Mouse (Mus musculus) liver, adult 2 months (tissue): ENCODE results near the gene Il6ra. TPM values are rescaled to one million over a fixed set of nuclear protein-coding genes. Genes with fewer than 3 reads are reported as not detected.
A peak's percentile ranks its signal among the peaks of the same experiment; 100 is the strongest.

Experiments
- DNase-seq: peaks from one replicate; pipeline ENCODE4 v3.0.0-alpha.2; 2011; ENCODE audit warnings: low read depth, low spot score; ENCODE audit errors: extremely low read depth
- H3K27ac ChIP-seq: fragments of 200-500 bp; replicated peaks from 2 replicates; pipeline ENCODE4 v1.5.1; 2012; ENCODE audit warnings: low read depth, mild to moderate bottlenecking, control low read depth, inconsistent platforms, low read length; ENCODE audit not compliant: insufficient read depth
- H3K27me3 ChIP-seq: fragments of 200-500 bp; 2 replicates; pipeline ENCODE4 v1.6.1; 2012; ENCODE audit warnings: mild to moderate bottlenecking, moderate library complexity, low read length, inconsistent platforms; ENCODE audit not compliant: control insufficient read depth, insufficient read depth
- H3K36me3 ChIP-seq: fragments of 200-500 bp; 2 replicates; pipeline ENCODE4 v1.6.1; 2012; ENCODE audit warnings: low read length, inconsistent platforms; ENCODE audit not compliant: control insufficient read depth, insufficient read depth
- H3K4me1 ChIP-seq: fragments of 200-500 bp; 2 replicates; pipeline ENCODE4 v1.6.1; 2011; ENCODE audit warnings: low read length; ENCODE audit not compliant: control insufficient read depth, insufficient read depth
- H3K4me3 ChIP-seq: fragments of 200-500 bp; 2 replicates; pipeline ENCODE4 v1.5.1; 2011; ENCODE audit warnings: low read depth, mild to moderate bottlenecking, control low read depth, low read length, moderate library complexity; ENCODE audit not compliant: insufficient read depth
- H3K79me2 ChIP-seq: fragments of 200-500 bp; 2 replicates; pipeline ENCODE4 v1.6.1; 2012; ENCODE audit warnings: inconsistent platforms, mild to moderate bottlenecking, low read length, moderate library complexity; ENCODE audit not compliant: control insufficient read depth, insufficient read depth
- H3K9ac ChIP-seq: fragments of 200-500 bp; 2 replicates; pipeline ENCODE4 v1.6.1; 2012; ENCODE audit warnings: low read depth, mild to moderate bottlenecking, control low read depth, inconsistent platforms, low read length
- CTCF ChIP-seq: fragments of 200-500 bp; IDR thresholded peaks from 2 replicates; pipeline ENCODE4 v1.5.1; 2011; ENCODE audit warnings: low read depth, low read length, control low read depth
- POLR2A ChIP-seq: fragments of 200-500 bp; IDR thresholded peaks from 2 replicates; pipeline ENCODE4 v1.6.1; 2011; ENCODE audit warnings: low read length, control low read depth; ENCODE audit not compliant: insufficient read depth; ENCODE audit errors: extremely low read depth
- WGBS: fragments of 180-500 bp; shearing (Covaris S2); methylation state at CpG from one replicate; pipeline ENCODE4 v1.1.7; 2018; 5-methylcytosine and 5-hydroxymethylcytosine counted together
- polyA plus RNA-seq: library from polyadenylated mRNA; depleted of rRNA; stranded (reverse); fragments of >200 nt; gene quantifications from 2 replicates; pipeline ENCODE4 v1.2.3, GENCODE M21; 2012
- total RNA-seq: library from RNA; depleted of rRNA; stranded (reverse); fragments of >200 nt; gene quantifications from 2 replicates; pipeline ENCODE4 v1.2.3, GENCODE M21; 2014

The Il6ra gene
- total and polyA plus RNA-seq, 2 experiments: 10.5 to 15.4 TPM

DNA sequence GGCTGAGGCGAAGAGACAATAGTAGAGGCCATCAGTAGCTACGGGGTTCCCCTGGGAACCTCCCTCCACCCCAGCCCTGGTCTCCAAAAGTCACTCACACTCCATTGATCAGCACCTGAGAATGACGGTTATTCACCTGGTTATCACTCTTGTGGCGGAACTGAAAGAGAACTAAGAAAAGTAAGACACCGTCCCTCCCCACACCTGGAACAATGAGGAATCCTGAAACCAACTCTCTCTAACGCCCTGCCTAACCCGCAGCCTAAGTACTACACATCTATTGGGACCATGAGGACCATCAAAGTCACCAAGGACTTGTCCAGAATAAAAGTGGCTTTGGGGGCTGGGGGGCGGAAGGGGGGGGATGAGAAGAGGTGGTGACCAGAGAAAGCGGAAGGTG lies 44.9 kb upstream of the Il6ra start:
- 95% methylated on average over 9 of the region's 9 CpGs for WGBS
- TF ChIP-seq CTCF: no peak
- no peak for TF ChIP-seq POLR2A
- no peaks in the 10 kb centered on the region for H3K36me3 ChIP-seq
- no peak overlapping the region for H3K4me3 ChIP-seq
- H3K4me1 ChIP-seq: no peaks in the 10 kb centered on the region
- H3K27me3 ChIP-seq: peaks cover 4% of the 10 kb centered on the region; the same call in 1 of the 2 replicates
- no peaks in the 10 kb centered on the region for H3K79me2 ChIP-seq
- H3K9ac ChIP-seq: no peak overlapping the region
- H3K27ac ChIP-seq: no peak overlapping the region
- no peak for DNase-seq

DNA sequence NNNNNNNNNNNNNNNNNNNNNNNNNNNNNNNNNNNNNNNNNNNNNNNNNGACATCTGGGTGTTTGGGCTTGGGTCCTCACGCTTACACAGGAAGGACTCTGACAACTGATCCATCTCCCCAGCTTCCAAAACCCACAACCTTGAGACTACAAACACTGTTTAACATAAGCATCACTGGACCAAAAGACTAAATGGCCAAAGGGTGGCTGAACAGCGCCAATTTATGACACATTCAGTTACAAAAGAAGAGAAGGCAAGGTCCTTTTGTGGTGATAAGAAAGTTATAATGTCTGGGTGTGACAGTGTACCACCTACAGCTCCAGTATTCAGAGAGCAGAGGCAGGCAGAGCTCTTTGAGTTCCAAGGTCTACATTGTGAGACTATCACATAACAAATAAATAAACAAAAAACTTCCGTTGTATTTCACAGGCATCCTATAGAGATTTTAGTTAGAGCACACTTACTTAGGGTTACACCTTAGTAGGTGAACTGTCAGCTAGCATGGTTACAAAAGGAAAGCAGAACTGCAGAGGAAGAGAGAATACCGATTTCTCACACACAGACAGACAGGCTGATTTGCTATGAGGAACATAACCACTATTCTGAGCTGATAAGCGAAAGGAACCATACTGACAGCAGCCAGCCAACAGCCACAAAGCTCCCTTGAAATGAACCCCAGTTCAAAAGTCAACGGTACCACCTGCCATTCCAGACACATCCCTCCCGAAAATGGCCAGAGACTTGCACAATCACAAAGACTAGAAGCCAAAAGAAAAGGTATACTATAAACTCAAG lies 43.4 kb upstream of the Il6ra start:
- no peak for DNase-seq
- Histone ChIP-seq H3K9ac (no peak overlapping the region), H3K36me3 (no peaks in the 10 kb centered on the region), H3K4me3 (no peak overlapping the region), H3K4me1 (no peaks in the 10 kb centered on the region), H3K27me3 (no peaks in the 10 kb centered on the region), H3K79me2 (no peaks in the 10 kb centered on the region), H3K27ac (no peak overlapping the region)
- 84% methylated on average over 7 of the region's 7 CpGs for WGBS
- TF ChIP-seq POLR2A: no peak
- no peak for TF ChIP-seq CTCF

DNA sequence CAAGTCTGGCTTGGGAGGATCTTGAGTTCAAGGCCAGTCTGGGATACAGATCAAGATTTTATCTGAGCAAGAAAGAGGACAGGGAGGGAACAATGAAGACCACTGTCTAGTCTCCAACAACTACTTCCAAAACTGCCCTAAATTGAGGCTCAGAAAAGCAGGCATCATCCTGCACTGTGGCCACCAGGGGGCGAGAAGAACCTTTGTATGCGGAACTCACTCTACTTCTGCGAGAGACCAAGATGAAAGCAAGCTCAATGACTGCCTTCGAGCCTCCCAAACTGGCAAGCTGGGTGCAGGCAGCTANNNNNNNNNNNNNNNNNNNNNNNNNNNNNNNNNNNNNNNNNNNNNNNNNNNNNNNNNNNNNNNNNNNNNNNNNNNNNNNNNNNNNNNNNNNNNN lies 40.4 kb upstream of the Il6ra start:
- WGBS: under 1% methylated on average over 4 of the region's 4 CpGs
- Histone ChIP-seq H3K79me2 (no peaks in the 10 kb centered on the region), H3K4me3 (no peak overlapping the region), H3K27me3 (no peaks in the 10 kb centered on the region), H3K9ac (no peak overlapping the region), H3K27ac (no peak overlapping the region), H3K4me1 (no peaks in the 10 kb centered on the region), H3K36me3 (no peaks in the 10 kb centered on the region)
- TF ChIP-seq POLR2A: no peak
- peak; percentile 83 for TF ChIP-seq CTCF
- peak; percentile 56 for DNase-seq

DNA sequence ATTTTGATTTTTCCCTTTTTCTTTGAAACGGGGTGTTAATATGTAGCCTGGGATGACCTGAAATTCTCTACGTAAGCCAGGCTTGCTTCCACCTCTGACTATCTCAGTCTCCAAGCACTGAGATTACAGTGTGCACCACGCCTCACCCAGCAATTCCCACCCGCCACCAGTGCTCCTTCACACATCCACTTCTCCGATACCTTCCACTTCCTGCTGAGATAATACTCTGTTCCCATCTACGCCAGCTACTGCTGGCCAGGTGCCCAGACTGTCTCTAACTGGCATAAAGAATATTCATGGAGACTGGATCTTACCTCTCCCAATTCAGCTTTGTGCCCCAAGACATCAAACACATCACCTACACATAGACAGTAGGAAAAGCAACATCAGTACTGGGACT lies 35.7 kb upstream of the Il6ra start:
- no peaks in the 10 kb centered on the region for H3K27me3 ChIP-seq
- DNase-seq: no peak
- no peak overlapping the region for H3K4me3 ChIP-seq
- H3K79me2 ChIP-seq: no peaks in the 10 kb centered on the region
- WGBS: 77% methylated on average over 6 of the region's 6 CpGs
- H3K27ac ChIP-seq: no peak overlapping the region
- no peaks in the 10 kb centered on the region for H3K4me1 ChIP-seq
- H3K36me3 ChIP-seq: no peaks in the 10 kb centered on the region
- no peak for TF ChIP-seq CTCF
- TF ChIP-seq POLR2A: no peak
- no peak overlapping the region for H3K9ac ChIP-seq

DNA sequence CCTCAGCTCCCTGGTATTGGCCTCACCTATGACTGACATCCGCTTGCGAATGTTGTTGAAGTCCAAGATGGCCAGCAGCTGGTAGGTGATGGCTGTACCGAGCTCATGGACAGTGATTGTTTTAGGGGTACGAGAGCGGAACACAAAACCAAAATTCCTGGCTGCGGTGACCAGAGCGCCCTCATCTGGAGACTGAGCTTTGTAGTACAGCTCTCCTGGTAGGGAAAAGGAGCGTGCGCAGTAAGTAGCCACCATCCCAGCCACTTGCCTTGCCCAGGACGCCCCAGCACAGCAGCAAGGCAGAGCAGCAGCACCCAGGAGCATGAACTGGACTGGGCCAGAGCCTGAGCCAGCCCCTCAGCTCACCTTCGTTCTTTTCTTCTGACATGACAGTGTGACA lies 35.0 kb upstream of the Il6ra start:
- Histone ChIP-seq H3K27ac (no peak overlapping the region), H3K4me1 (no peaks in the 10 kb centered on the region), H3K36me3 (no peaks in the 10 kb centered on the region), H3K9ac (no peak overlapping the region), H3K4me3 (no peak overlapping the region), H3K79me2 (no peaks in the 10 kb centered on the region), H3K27me3 (no peaks in the 10 kb centered on the region)
- TF ChIP-seq CTCF (0 out of 2 replicates have a peak, but pooled peaks have one; percentile 2), POLR2A (no peak)
- no peak for DNase-seq
- WGBS: 95% methylated on average over 11 of the region's 11 CpGs

DNA sequence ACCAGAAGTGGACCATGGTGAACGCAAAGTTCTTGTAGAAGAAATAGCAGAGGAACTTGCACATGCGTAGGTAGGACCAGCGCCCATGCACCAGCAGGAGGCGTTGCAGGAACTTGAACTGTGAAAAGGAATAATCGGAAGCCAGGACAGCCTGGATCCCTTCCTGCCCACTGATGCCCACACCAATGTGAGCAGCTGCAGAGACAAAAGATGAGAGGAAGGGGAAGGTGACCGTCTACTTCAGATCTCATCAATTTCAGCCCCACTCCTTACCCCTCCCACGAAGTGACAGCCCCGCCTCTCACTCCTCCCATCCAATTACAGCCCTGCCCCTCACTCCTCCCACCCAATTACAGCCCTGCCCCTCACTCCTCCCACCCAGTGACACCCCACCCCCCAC lies 32.0 kb upstream of the Il6ra start:
- no peak for DNase-seq
- H3K27me3 ChIP-seq: no peaks in the 10 kb centered on the region
- WGBS: 97% methylated on average over 7 of the region's 8 CpGs
- no peak overlapping the region for H3K27ac ChIP-seq
- H3K79me2 ChIP-seq: no peaks in the 10 kb centered on the region
- no peak overlapping the region for H3K4me3 ChIP-seq
- H3K4me1 ChIP-seq: no peaks in the 10 kb centered on the region
- no peak for TF ChIP-seq POLR2A
- TF ChIP-seq CTCF: no peak
- no peaks in the 10 kb centered on the region for H3K36me3 ChIP-seq
- H3K9ac ChIP-seq: no peak overlapping the region
